ENCODE assay signal across 8 mouse cellular contexts in the genomic region with DNA sequence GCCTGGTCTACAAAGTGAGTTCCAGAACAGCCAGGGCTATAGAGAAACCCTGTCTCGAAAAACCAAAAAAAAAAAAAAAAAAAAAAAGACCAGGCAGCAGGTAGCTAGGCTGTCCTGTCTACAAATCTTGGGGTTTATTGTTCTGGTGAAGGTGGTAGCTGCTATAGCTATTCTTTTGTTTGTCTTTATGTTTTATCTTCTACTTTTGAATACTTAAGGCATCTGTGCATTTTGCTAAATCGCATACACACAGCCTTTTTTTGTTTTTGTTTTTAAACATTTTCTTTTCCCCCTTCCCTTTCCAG. TPM values are rescaled to one million over a fixed set of nuclear protein-coding genes. Genes with fewer than 3 reads are reported as not detected.
DNase-seq lines count a peak whose midpoint lies in the region; ATAC-seq and TF ChIP-seq lines count a peak whose summit lies in the region.

No protein-coding gene starts in this region.

- H3K9ac ChIP-seq in kidney, embryonic 16.5 days (replicated peaks; ENCODE audit: low read length) = peak overlapping the region; percentile 73
- peak overlapping the region; percentile 84; the same call in 1 of the 2 replicates for H3K9ac ChIP-seq in embryonic facial prominence, embryonic 14.5 days (ENCODE audit: low read depth, low read length)
- no peak overlapping the region for H3K9ac ChIP-seq in intestine, postnatal 0 days (ENCODE audit: low read depth, low read length)
- H3K9ac ChIP-seq in neural tube, embryonic 12.5 days = 0 out of 2 replicates have a peak overlapping the region, but pooled peaks have one; percentile 69

- ATAC-seq in kidney, embryonic 16.5 days (ENCODE audit: low FRiP score, low TSS enrichment) = no peak
- no peak for ATAC-seq in embryonic facial prominence, embryonic 14.5 days (ENCODE audit: low read depth)
- no peak for ATAC-seq in intestine, postnatal 0 days
- no peak for ATAC-seq in neural tube, embryonic 12.5 days (ENCODE audit: low FRiP score, low read depth)

- H3K9me3 ChIP-seq in kidney, embryonic 16.5 days (ENCODE audit: low read length) = no peaks in the 10 kb centered on the region
- no peaks in the 10 kb centered on the region for H3K9me3 ChIP-seq in embryonic facial prominence, embryonic 14.5 days (ENCODE audit: control insufficient read depth, low read length)
- H3K9me3 ChIP-seq in intestine, postnatal 0 days (ENCODE audit: control insufficient read depth) = no peaks in the 10 kb centered on the region
- H3K9me3 ChIP-seq in neural tube, embryonic 12.5 days = no peaks in the 10 kb centered on the region

- no peaks in the 10 kb centered on the region for H3K27me3 ChIP-seq in kidney, embryonic 16.5 days (ENCODE audit: insufficient read depth, low read length)
- H3K27me3 ChIP-seq in embryonic facial prominence, embryonic 14.5 days (replicated peaks; ENCODE audit: control insufficient read depth, insufficient read depth, low read length) = no peaks in the 10 kb centered on the region
- no peaks in the 10 kb centered on the region for H3K27me3 ChIP-seq in intestine, postnatal 0 days (replicated peaks; ENCODE audit: control insufficient read depth, insufficient read depth, low read length)
- H3K27me3 ChIP-seq in neural tube, embryonic 12.5 days (replicated peaks) = no peaks in the 10 kb centered on the region

- 90% methylated on average over 1 of the region's 2 CpGs for WGBS in kidney, embryonic 16.5 days
- WGBS in embryonic facial prominence, embryonic 14.5 days = 75% methylated on average over 2 of the region's 2 CpGs
- WGBS in intestine, postnatal 0 days = 51% methylated on average over 2 of the region's 2 CpGs
- WGBS in neural tube, embryonic 12.5 days = 62% methylated on average over 2 of the region's 2 CpGs

- DNase-seq in kidney, adult 9 months = no peak
- DNase-seq in embryonic facial prominence, embryonic 14.5 days (ENCODE audit: low spot score) = no peak
- DNase-seq in layer of hippocampus, adult 9-11 months = no peak
- no peak for DNase-seq in frontal cortex, postnatal 25 days (ENCODE audit: low spot score in 2 of 2)
- no peak for DNase-seq in spleen, postnatal 4 days (ENCODE audit: low spot score in 2 of 2)

- peak overlapping the region; percentile 70 for H3K4me2 ChIP-seq in kidney, embryonic 16.5 days (replicated peaks; ENCODE audit: low read depth, low read length)
- H3K4me2 ChIP-seq in embryonic facial prominence, embryonic 14.5 days (ENCODE audit: low read depth, low read length) = peak overlapping the region; percentile 85
- H3K4me2 ChIP-seq in intestine, postnatal 0 days (replicated peaks; ENCODE audit: low read depth) = peak overlapping the region; percentile 86
- peak overlapping the region; percentile 70 for H3K4me2 ChIP-seq in neural tube, embryonic 12.5 days (replicated peaks)

- peaks cover 13% of the 10 kb centered on the region; the same call in 1 of the 2 replicates for H3K4me1 ChIP-seq in kidney, embryonic 16.5 days (ENCODE audit: insufficient read depth, low read length)
- peaks cover 8% of the 10 kb centered on the region; the same call in 1 of the 2 replicates for H3K4me1 ChIP-seq in embryonic facial prominence, embryonic 14.5 days (ENCODE audit: control insufficient read depth, insufficient read depth, low read length)
- H3K4me1 ChIP-seq in intestine, postnatal 0 days (replicated peaks; ENCODE audit: control insufficient read depth, insufficient read depth, low read length) = no peaks in the 10 kb centered on the region
- H3K4me1 ChIP-seq in neural tube, embryonic 12.5 days = peaks cover 4% of the 10 kb centered on the region; the same call in 1 of the 2 replicates

- no peak overlapping the region for H3K27ac ChIP-seq in kidney, embryonic 16.5 days (ENCODE audit: low read length)
- no peak overlapping the region for H3K27ac ChIP-seq in embryonic facial prominence, embryonic 14.5 days (replicated peaks; ENCODE audit: low read depth, low read length)
- no peak overlapping the region for H3K27ac ChIP-seq in intestine, postnatal 0 days (ENCODE audit: low read depth, low read length)
- H3K27ac ChIP-seq in neural tube, embryonic 12.5 days = no peak overlapping the region

- H3K4me3 ChIP-seq in kidney, embryonic 16.5 days (ENCODE audit: low read length) = peak overlapping the region; percentile 87
- peak overlapping the region; percentile 68 for H3K4me3 ChIP-seq in embryonic facial prominence, embryonic 14.5 days (ENCODE audit: low read depth, low read length)
- H3K4me3 ChIP-seq in intestine, postnatal 0 days (ENCODE audit: low read depth, low read length) = peak overlapping the region; percentile 72
- H3K4me3 ChIP-seq in neural tube, embryonic 12.5 days = peak overlapping the region; percentile 73; the same call in 1 of the 2 replicates

- peaks cover 10% of the 10 kb centered on the region; the same call in 1 of the 2 replicates for H3K36me3 ChIP-seq in kidney, embryonic 16.5 days (ENCODE audit: insufficient read depth, low read length)
- no peaks in the 10 kb centered on the region for H3K36me3 ChIP-seq in embryonic facial prominence, embryonic 14.5 days (ENCODE audit: control insufficient read depth, insufficient read depth, low read length)
- no peaks in the 10 kb centered on the region for H3K36me3 ChIP-seq in intestine, postnatal 0 days (ENCODE audit: control insufficient read depth, insufficient read depth)
- H3K36me3 ChIP-seq in neural tube, embryonic 12.5 days = no peaks in the 10 kb centered on the region

- no peak for TF ChIP-seq CTCF in intestine, postnatal 0 days (IDR thresholded peaks at IDR 0.05; ENCODE audit: low read depth)

RNA-seq across cellular contexts. Expression of a gene that starts 0.9 kb away (rescaled TPM):
- 10.5 and 11.1 TPM in 2 replicates for polyA plus RNA-seq in kidney, embryonic 16.5 days (2015; fragmentation: Nextera tagmentation; extraction: Ambion mirVana)
- 7.7 and 8.1 TPM in 2 replicates for polyA plus RNA-seq in embryonic facial prominence, embryonic 14.5 days (2014; fragmentation: Nextera tagmentation; extraction: Ambion mirVana)
- 5.9 and 6.5 TPM in 2 replicates for polyA plus RNA-seq in intestine, postnatal 0 days (2015; fragmentation: Nextera tagmentation; extraction: Ambion mirVana)
- polyA plus RNA-seq in neural tube, embryonic 12.5 days (2016; fragmentation: Nextera tagmentation; extraction: Ambion mirVana) = 8.0 and 9.6 TPM in 2 replicates

RNA-seq across cellular contexts. Expression of a gene that starts 1.0 kb away (rescaled TPM):
- polyA plus RNA-seq in kidney, embryonic 16.5 days (2015; fragmentation: Nextera tagmentation; extraction: Ambion mirVana) = 29.2 and 29.4 TPM in 2 replicates
- polyA plus RNA-seq in embryonic facial prominence, embryonic 14.5 days (2014; fragmentation: Nextera tagmentation; extraction: Ambion mirVana) = 16.8 and 18.8 TPM in 2 replicates
- polyA plus RNA-seq in intestine, postnatal 0 days (2015; fragmentation: Nextera tagmentation; extraction: Ambion mirVana) = 3.2 and 3.9 TPM in 2 replicates
- 16.4 and 17.7 TPM in 2 replicates for polyA plus RNA-seq in neural tube, embryonic 12.5 days (2016; fragmentation: Nextera tagmentation; extraction: Ambion mirVana)

RNA-seq across cellular contexts. Expression of a gene that starts 52.5 kb away (rescaled TPM):
- 0.09 and 0.10 TPM in 2 replicates for polyA plus RNA-seq in kidney, embryonic 16.5 days (2015; fragmentation: Nextera tagmentation; extraction: Ambion mirVana)
- polyA plus RNA-seq in embryonic facial prominence, embryonic 14.5 days (2014; fragmentation: Nextera tagmentation; extraction: Ambion mirVana) = 0.13 and 0.25 TPM in 2 replicates
- polyA plus RNA-seq in intestine, postnatal 0 days (2015; fragmentation: Nextera tagmentation; extraction: Ambion mirVana) = 0.04 and 0.07 TPM in 2 replicates
- not detected in 2 replicates for polyA plus RNA-seq in neural tube, embryonic 12.5 days (2016; fragmentation: Nextera tagmentation; extraction: Ambion mirVana)
